Mouse (Mus musculus) CH12.LX (cell line): Measurements from ENCODE around the gene Serpinf2. TPM values are rescaled to one million over a fixed set of nuclear protein-coding genes. Genes with fewer than 3 reads are reported as not detected.

Experiments used
- DNase-seq: peaks from one replicate; pipeline ENCODE4 v3.0.0-alpha.2; 2013; ENCODE audit errors: extremely low read depth
- H3K27ac ChIP-seq: 2 replicates; pipeline ENCODE4 v1.5.1; 2012; ENCODE audit warnings: low read depth, mild to moderate bottlenecking, control low read depth, moderate library complexity; ENCODE audit not compliant: insufficient read depth
- H3K27me3 ChIP-seq: replicated peaks from 2 replicates; pipeline ENCODE3; 2012; ENCODE audit warnings: inconsistent platforms
- H3K36me3 ChIP-seq, 2 experiments: replicated peaks in 1 of 2; 2 replicates each; pipeline versions ENCODE3 to v1.6.1; 2012; ENCODE audit warnings: inconsistent platforms in 1 of 2, low read length in 1 of 2, mild to moderate bottlenecking in 1 of 2, mixed read lengths in 1 of 2, moderate library complexity in 1 of 2; ENCODE audit not compliant: control insufficient read depth in 1 of 2, insufficient read depth in 1 of 2
- H3K4me1 ChIP-seq, 2 experiments: 2 replicates each; pipeline ENCODE4 v1.6.1; 2012; ENCODE audit warnings: inconsistent platforms in 1 of 2, moderate library complexity in 1 of 2; ENCODE audit not compliant: insufficient read depth in 2 of 2, control insufficient read depth in 1 of 2
- H3K4me2 ChIP-seq: 2 replicates; pipeline ENCODE4 v1.6.1; 2012; ENCODE audit warnings: low read depth, mild to moderate bottlenecking, control low read depth; ENCODE audit not compliant: poor library complexity, insufficient read depth, severe bottlenecking
- H3K4me3 ChIP-seq, 3 experiments: fragments of 150-350 bp in 1 of 3; sonication (generic) in 1 of 3; replicated peaks in 1 of 3; 2 replicates each; pipeline versions ENCODE3 to v1.5.1; 2011 to 2012; ENCODE audit warnings: low read depth in 2 of 3, low read length in 2 of 3, mild to moderate bottlenecking in 2 of 3, moderate library complexity in 2 of 3, control low read depth in 1 of 3, improper control_type of control experiment in 1 of 3, inconsistent platforms in 1 of 3, mixed read lengths in 1 of 3; ENCODE audit not compliant: poor library complexity in 1 of 3
- H3K79me2 ChIP-seq: replicated peaks from 2 replicates; pipeline ENCODE4 v1.6.1; 2012; ENCODE audit warnings: mild to moderate bottlenecking, moderate library complexity; ENCODE audit not compliant: control insufficient read depth, poor library complexity, insufficient read depth, severe bottlenecking; ENCODE audit errors: extremely low read depth
- H3K9ac ChIP-seq: 2 replicates; pipeline ENCODE4 v1.6.1; 2012; ENCODE audit warnings: low read depth, mild to moderate bottlenecking, control low read depth, moderate library complexity; ENCODE audit not compliant: insufficient read depth
- H3K9me3 ChIP-seq: replicated peaks from 2 replicates; pipeline ENCODE3; 2012; ENCODE audit warnings: low read length, inconsistent platforms, mixed read lengths
- BHLHE40 ChIP-seq: IDR thresholded peaks from 2 replicates; pipeline ENCODE4 v1.6.1; 2011; ENCODE audit warnings: mild to moderate bottlenecking, low read depth, low read length, improper control_type of control experiment
- CHD1 ChIP-seq: IDR thresholded peaks from 2 replicates; pipeline ENCODE4 v1.6.1; 2012; ENCODE audit warnings: low read depth, low read length, improper control_type of control experiment, inconsistent platforms
- CHD2 ChIP-seq: IDR thresholded peaks from 2 replicates; pipeline ENCODE4 v1.6.1; 2011; ENCODE audit warnings: low read length, improper control_type of control experiment
- CTCF ChIP-seq, 2 experiments: IDR thresholded peaks in 1 of 2; conservative IDR thresholded peaks in 1 of 2; 2 replicates each; pipeline ENCODE4 v1.5.1; 2011 to 2012; ENCODE audit warnings: low read depth in 2 of 2, low read length in 2 of 2, improper control_type of control experiment in 1 of 2, inconsistent platforms in 1 of 2, mild to moderate bottlenecking in 1 of 2, moderate library complexity in 1 of 2
- E2F4 ChIP-seq: IDR thresholded peaks from 2 replicates; pipeline ENCODE4 v1.6.1; 2011; ENCODE audit warnings: low read depth, low read length, improper control_type of control experiment; ENCODE audit not compliant: insufficient replicate concordance
- ELF1 ChIP-seq: IDR thresholded peaks from 2 replicates; pipeline ENCODE4 v1.6.1; 2014; ENCODE audit warnings: low read depth, mild to moderate bottlenecking, inconsistent platforms, low read length, improper control_type of control experiment
- EP300 ChIP-seq: IDR thresholded peaks from 2 replicates; pipeline ENCODE4 v1.6.1; 2011; ENCODE audit warnings: low read length, improper control_type of control experiment
- ETS1 ChIP-seq: conservative IDR thresholded peaks from 2 replicates; pipeline ENCODE4 v1.6.1; 2012; ENCODE audit warnings: low read depth, mild to moderate bottlenecking, inconsistent platforms, low read length, improper control_type of control experiment, moderate library complexity
- GABPA ChIP-seq: IDR thresholded peaks from 2 replicates; pipeline ENCODE4 v1.6.1; 2012; ENCODE audit warnings: low read depth, low read length, improper control_type of control experiment, inconsistent platforms; ENCODE audit not compliant: insufficient replicate concordance
- HCFC1 ChIP-seq: IDR thresholded peaks from 2 replicates; pipeline ENCODE4 v1.6.1; 2012; ENCODE audit warnings: low read depth, mild to moderate bottlenecking, inconsistent platforms, low read length, improper control_type of control experiment
- IRF4 ChIP-seq: IDR thresholded peaks from 2 replicates; pipeline ENCODE4 v1.6.1; 2014; ENCODE audit warnings: low read depth, mild to moderate bottlenecking, inconsistent platforms, low read length, improper control_type of control experiment
- JUND ChIP-seq: conservative IDR thresholded peaks from 2 replicates; pipeline ENCODE4 v1.6.1; 2011; ENCODE audit warnings: low read depth, low read length, improper control_type of control experiment
- KAT2A ChIP-seq: IDR thresholded peaks from 2 replicates; pipeline ENCODE4 v1.6.1; 2012; ENCODE audit warnings: low read length, improper control_type of control experiment, inconsistent platforms; ENCODE audit not compliant: insufficient replicate concordance
- MAFK ChIP-seq: IDR thresholded peaks from 2 replicates; pipeline ENCODE4 v1.6.1; 2011; ENCODE audit warnings: low read length, improper control_type of control experiment; ENCODE audit not compliant: insufficient replicate concordance
- MAX ChIP-seq: IDR thresholded peaks from 2 replicates; pipeline ENCODE4 v1.6.1; 2011; ENCODE audit warnings: low read length, improper control_type of control experiment
- MAZ ChIP-seq: IDR thresholded peaks from 2 replicates; pipeline ENCODE4 v1.6.1; 2012; ENCODE audit warnings: low read depth, mild to moderate bottlenecking, inconsistent platforms, low read length, improper control_type of control experiment, moderate library complexity
- MEF2A ChIP-seq: IDR thresholded peaks from 2 replicates; pipeline ENCODE4 v1.6.1; 2014; ENCODE audit warnings: low read depth, mild to moderate bottlenecking, inconsistent platforms, low read length, improper control_type of control experiment, borderline replicate concordance
- MXI1 ChIP-seq: IDR thresholded peaks from 2 replicates; pipeline ENCODE4 v1.6.1; 2011; ENCODE audit warnings: mild to moderate bottlenecking, low read depth, low read length, improper control_type of control experiment
- MYC ChIP-seq: IDR thresholded peaks from 2 replicates; pipeline ENCODE4 v1.6.1; 2011; ENCODE audit warnings: low read depth, mild to moderate bottlenecking, improper control_type of control experiment, low read length
- NELFE ChIP-seq: IDR thresholded peaks from 2 replicates; pipeline ENCODE4 v1.6.1; 2011; ENCODE audit warnings: low read depth, low read length, improper control_type of control experiment
- NRF1 ChIP-seq: IDR thresholded peaks from 2 replicates; pipeline ENCODE4 v1.6.1; 2014; ENCODE audit warnings: low read depth, mild to moderate bottlenecking, inconsistent platforms, low read length, improper control_type of control experiment, moderate library complexity
- POLR2A ChIP-seq: IDR thresholded peaks from 2 replicates; pipeline ENCODE4 v1.6.1; 2011; ENCODE audit warnings: low read depth, mild to moderate bottlenecking, improper control_type of control experiment, low read length
- RAD21 ChIP-seq: IDR thresholded peaks from 2 replicates; pipeline ENCODE4 v1.6.1; 2011; ENCODE audit warnings: low read depth, mild to moderate bottlenecking, low read length, improper control_type of control experiment, moderate library complexity
- RCOR1 ChIP-seq: conservative IDR thresholded peaks from 2 replicates; pipeline ENCODE4 v1.6.1; 2012; ENCODE audit warnings: low read depth, mild to moderate bottlenecking, inconsistent platforms, low read length, improper control_type of control experiment
- SIN3A ChIP-seq: IDR thresholded peaks from 2 replicates; pipeline ENCODE4 v1.6.1; 2012; ENCODE audit warnings: low read length, improper control_type of control experiment, inconsistent platforms
- SMC3 ChIP-seq: IDR thresholded peaks from 2 replicates; pipeline ENCODE4 v1.6.1; 2011; ENCODE audit warnings: low read depth, low read length, improper control_type of control experiment
- TBP ChIP-seq: conservative IDR thresholded peaks from 2 replicates; pipeline ENCODE4 v1.6.1; 2011; ENCODE audit warnings: low read depth, low read length, improper control_type of control experiment
- UBTF ChIP-seq: IDR thresholded peaks from 2 replicates; pipeline ENCODE4 v1.6.1; 2012; ENCODE audit warnings: low read depth, mild to moderate bottlenecking, inconsistent platforms, low read length, improper control_type of control experiment, moderate library complexity
- USF1 ChIP-seq: IDR thresholded peaks from 2 replicates; pipeline ENCODE4 v1.6.1; 2014; ENCODE audit warnings: low read depth, mild to moderate bottlenecking, inconsistent platforms, low read length, improper control_type of control experiment
- USF2 ChIP-seq: conservative IDR thresholded peaks from 2 replicates; pipeline ENCODE4 v1.6.1; 2011; ENCODE audit warnings: low read depth, low read length, improper control_type of control experiment
- ZKSCAN1 ChIP-seq: IDR thresholded peaks from 2 replicates; pipeline ENCODE4 v1.6.1; 2012; ENCODE audit warnings: low read depth, inconsistent platforms, low read length, improper control_type of control experiment, borderline replicate concordance
- ZMIZ1 ChIP-seq: IDR thresholded peaks from 2 replicates; pipeline ENCODE4 v1.6.1; 2012; ENCODE audit warnings: low read depth, mild to moderate bottlenecking, inconsistent platforms, low read length, improper control_type of control experiment
- ZNF384 ChIP-seq: IDR thresholded peaks from 2 replicates; pipeline ENCODE4 v1.6.1; 2012; ENCODE audit warnings: low read depth, low read length, improper control_type of control experiment, inconsistent platforms
- dilution Hi-C: fragments of 300-500 bp; cut with MboI; formaldehyde crosslinking; loops from 2 replicates; pipeline ENCODE4 v1.14.3; 2020; ENCODE audit warnings: low sequenced_read_pairs; ENCODE audit not compliant: extremely low pct_unique_long_range_greater_than_20kb, extremely low pct_ligation_motif_present
- in situ Hi-C: fragments of 300-500 bp; cut with MboI; formaldehyde crosslinking; loops from 3 replicates; pipeline ENCODE4 v1.14.3; 2019; ENCODE audit warnings: low sequenced_read_pairs, low pct_ligation_motif_present, low pct_unique_long_range_greater_than_20kb, mixed read lengths
- polyA plus RNA-seq: library from polyadenylated mRNA; unstranded; fragments of >175 nt; gene quantifications from 2 replicates; pipeline ENCODE4 v1.2.1, GENCODE M21; 2012; ENCODE audit warnings: low read depth; ENCODE audit not compliant: insufficient read length
- total RNA-seq, 2 experiments: library from RNA; depleted of rRNA; stranded (reverse); fragments of 300-350 nt in 1 of 2; fragments of >200 nt in 1 of 2; gene quantifications; 2 replicates each; pipeline ENCODE4 v1.2.3; 2012 to 2014

Gene Serpinf2
- total and polyA plus RNA-seq, 3 experiments: 0.08 to 0.26 TPM; not detected in 1

GRCm38 (mm10) chr11:75455041-75455736, 15.8 kb upstream of the Serpinf2 start:
- Histone ChIP-seq H3K4me2 (peak overlapping the region; percentile 60), H3K36me3 (peaks cover 18 to 30% of the 10 kb centered on the region in 2 experiments), H3K79me2 (no peaks in the 10 kb centered on the region), H3K4me1 (peaks cover 34 to 87% of the 10 kb centered on the region in 2 experiments), H3K9ac (peak overlapping the region; percentile 54), H3K27ac (peak overlapping the region; percentile 83), H3K9me3 (no peaks in the 10 kb centered on the region), H3K4me3 (peak overlapping the region in 2 of 3 experiments; percentile 27 to 53), H3K27me3 (no peaks in the 10 kb centered on the region)
- in situ Hi-C loops (loop anchor here (5.0 kb wide), 1 partner anchor 43 kb away; no protein-coding TSS in a partner anchor), dilution Hi-C loops (no loop called here)
- TF ChIP-seq NELFE (no peak), TBP (0 out of 2 replicates have a peak, but pooled peaks have one; percentile 56), ELF1 (peak; percentile 33; the same call in 1 of the 2 replicates), RAD21 (no peak; the same call in none of the 2 replicates), UBTF (no peak), ZMIZ1 (0 out of 2 replicates have a peak, but pooled peaks have one; percentile 50), MEF2A (peak; percentile 41), CHD1 (no peak), ZNF384 (peak; percentile 85), E2F4 (no peak), RCOR1 (peak; percentile 56; the same call in 1 of the 2 replicates), SIN3A (peak; percentile 36), CHD2 (0 out of 2 replicates have a peak, but pooled peaks have one; percentile 40), ZKSCAN1 (no peak), NRF1 (no peak), MAX (peak; percentile 52; the same call in 1 of the 2 replicates), KAT2A (0 out of 2 replicates have a peak, but pooled peaks have one; percentile 39), HCFC1 (no peak), SMC3 (no peak; the same call in 1 of the 2 replicates), MYC (peak; percentile 66; the same call in 1 of the 2 replicates), ETS1 (peak; percentile 41), MAFK (no peak; the same call in 1 of the 2 replicates), USF1 (peak; percentile 52), EP300 (peak; percentile 82), USF2 (peak; percentile 37), IRF4 (peak; percentile 73), BHLHE40 (peak; percentile 64), JUND (0 out of 2 replicates have a peak, but pooled peaks have one; percentile 35), MXI1 (no peak; the same call in 1 of the 2 replicates), MAZ (0 out of 2 replicates have a peak, but pooled peaks have one; percentile 9), GABPA (no peak), POLR2A (no peak; the same call in 1 of the 2 replicates), CTCF (conservative IDR thresholded peaks at IDR 0.05 in 1 of 2, IDR thresholded peaks at IDR 0.05 in 1 of 2; ENCODE audit: low read depth in 2 of 2, low read length in 2 of 2) (no peak)
- peak; percentile 84 for DNase-seq
